Mouse (Mus musculus): Measurements from ENCODE around the gene Dkk3.

Gene Dkk3

DNA sequence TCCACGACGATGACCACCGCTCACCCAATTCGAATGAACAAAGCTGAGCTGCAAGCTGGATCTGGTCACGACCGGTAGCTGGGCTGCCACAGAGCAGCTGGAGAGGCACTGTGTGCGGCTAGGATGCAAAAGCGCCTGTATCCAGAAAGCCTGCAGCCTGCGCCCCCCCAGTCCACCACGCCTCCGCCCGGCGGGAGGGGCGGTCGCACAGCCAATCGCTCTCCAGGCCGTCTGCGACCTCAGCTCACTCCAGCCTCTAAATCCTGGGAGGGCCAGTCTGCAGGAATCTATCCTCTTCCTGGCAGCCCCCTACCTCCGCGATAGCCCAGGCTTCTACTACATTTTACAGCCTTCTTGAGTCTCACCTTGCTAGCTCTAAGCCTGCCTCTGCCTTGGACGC lies at the start of gene Dkk3:
Gene Dkk3 (minus strand): TSS at position 116 of the 400 bp plus-strand sequence.
- peak; percentile 70 for DNase-seq (ENCODE audit: low read depth, low spot score)

DNA sequence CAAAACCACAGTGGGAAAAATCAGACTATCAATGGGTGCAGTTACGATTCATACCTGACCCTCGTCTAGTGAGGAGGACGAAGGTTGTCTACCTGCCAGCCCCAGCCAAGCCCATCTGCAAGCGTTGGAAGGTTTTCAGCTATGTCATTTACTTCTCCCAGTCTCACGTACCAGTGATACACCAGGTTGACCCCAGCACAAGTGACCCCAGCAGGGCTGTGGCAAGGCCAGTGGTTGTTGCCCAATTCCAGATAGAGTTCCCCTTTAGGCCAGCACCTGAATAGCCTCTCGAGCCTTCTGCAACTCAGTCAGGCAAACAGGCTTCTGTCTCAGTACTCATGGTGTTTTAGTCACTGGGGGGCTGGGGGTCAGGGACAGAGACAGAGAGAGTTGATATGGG lies 48.9 kb upstream of the Dkk3 start:
- DNase-seq (ENCODE audit: low read depth, low spot score), result no peak

DNA sequence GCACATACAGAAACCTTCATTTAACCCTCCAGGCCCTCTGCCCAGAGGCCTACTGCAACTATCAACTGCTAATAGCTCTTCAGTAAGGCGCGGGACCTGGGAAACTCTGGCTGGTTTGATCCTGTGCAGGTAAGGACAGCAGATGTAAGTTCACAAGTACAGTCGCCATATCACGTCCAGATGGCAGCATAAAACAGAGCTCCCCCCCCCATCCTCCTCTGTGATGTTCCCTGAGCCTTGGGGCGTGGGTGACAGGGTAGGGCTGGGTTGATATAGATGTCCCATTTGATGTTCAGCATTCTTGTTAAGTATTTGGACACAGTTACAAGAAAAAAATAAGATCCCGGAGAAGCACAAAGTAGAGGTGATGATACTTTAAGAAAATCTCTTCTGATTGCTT lies 46.7 kb upstream of the Dkk3 start:
- DNase-seq (ENCODE audit: low read depth, low spot score), result no peak

DNA sequence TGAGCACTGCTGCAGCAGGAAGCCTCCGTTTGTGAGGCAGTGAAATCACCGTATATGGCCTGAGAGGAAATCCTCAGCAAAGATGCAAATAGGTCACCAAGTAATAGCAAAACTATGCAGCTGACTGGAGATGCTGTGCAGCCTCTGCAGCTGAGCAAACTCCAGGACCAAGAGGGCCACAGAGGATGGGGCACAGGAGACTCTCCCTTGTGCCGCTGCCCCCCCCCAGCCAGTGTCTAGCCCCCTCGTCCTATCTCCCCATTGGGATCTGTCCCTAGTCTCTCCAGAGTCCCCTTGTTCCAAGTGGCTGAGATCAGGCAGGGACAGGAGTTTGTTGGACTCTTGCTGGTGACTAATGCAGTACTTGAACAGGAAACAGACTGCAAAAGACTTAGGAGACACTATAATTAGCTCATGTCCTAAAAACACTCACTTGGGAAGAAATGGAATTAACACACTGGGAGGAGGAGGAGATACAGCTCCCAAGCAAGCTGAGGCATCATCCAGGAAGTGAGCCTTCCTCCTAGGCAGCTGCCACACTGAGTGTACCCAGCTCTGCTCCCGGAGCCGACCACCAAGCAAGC lies 45.6 kb upstream of the Dkk3 start:
- no peak for DNase-seq (ENCODE audit: low read depth, low spot score)

DNA sequence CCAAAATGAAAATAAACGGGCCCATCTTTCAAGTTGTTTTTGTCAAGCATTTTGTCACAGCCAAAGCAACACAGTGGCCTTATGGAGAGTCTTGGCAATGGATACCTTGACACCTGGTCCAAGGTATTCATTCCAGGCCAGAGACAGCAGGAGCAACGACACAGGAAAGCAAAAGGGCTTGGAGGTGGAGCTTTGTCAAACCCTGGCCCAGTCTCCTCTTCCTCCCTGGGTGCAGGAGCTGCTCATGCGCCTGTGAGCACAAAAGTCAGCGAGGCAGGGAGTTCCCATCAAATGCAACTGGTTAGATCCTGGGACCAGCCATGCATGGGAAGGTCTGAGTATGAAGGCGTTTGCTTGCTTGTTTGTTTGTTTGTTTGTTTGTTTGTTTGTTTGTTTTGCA lies 45.1 kb upstream of the Dkk3 start:
- no peak for DNase-seq (ENCODE audit: low read depth, low spot score)

DNA sequence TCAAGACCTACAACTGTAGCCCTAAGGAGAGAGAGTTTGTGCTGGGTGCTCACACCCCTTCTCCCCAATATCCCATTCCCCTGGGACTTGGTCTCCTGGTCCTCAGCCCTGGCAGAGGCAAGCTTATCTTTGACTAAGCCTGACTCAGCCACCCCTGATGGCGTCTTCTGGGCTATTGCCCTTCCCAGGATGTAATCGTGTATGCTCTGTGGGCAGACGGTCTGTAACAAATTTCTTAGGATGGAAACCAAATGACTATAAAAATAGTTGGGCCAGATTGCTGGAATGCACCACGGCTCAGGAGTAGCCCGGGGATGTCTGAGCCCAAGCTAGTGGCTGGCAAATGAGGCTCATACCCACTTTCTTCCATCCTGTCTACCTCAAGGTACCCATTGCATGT lies 44.0 kb upstream of the Dkk3 start:
- DNase-seq (ENCODE audit: low read depth, low spot score), result no peak

DNA sequence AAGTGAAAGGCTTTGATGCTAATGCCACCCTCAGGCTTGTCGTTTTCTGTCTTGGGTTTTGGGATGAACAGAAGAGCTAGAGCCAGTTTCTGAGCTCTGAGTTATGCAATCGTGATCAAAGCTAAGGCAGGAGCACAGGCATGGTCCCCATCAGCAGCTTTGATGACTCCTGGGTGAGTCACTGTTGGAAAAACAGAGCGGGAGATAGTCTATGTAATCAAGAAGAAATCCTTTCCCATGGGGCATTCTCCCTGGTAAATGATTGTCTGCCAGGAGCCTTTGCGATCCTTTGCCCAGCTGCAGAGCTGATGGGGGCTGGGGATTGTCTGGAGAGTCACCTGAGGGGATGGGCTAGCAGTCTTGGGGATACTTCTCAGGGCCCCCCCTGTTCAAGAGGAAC lies 43.3 kb upstream of the Dkk3 start:
- no peak for DNase-seq (ENCODE audit: low read depth, low spot score)

DNA sequence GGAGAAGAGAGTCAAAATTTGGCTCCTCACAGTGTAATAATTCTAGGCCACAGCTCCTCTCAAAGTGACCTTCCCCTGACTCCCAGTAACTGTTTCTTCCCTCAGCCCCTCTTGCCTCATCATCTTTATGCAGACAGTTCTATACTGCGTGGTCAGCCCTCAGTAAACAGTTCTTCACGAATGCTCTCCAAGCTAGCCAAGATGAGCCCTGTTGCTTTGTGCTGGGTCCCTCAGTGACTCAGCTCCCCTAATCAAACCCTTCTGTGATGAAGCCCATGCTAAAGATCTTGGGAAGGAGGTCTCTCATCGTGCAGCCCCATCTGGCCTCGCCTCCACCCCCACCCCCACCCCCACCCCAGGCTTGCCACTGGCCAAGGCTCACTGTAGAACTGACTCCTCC lies 41.9 kb upstream of the Dkk3 start:
- DNase-seq (ENCODE audit: low read depth, low spot score), result no peak

DNA sequence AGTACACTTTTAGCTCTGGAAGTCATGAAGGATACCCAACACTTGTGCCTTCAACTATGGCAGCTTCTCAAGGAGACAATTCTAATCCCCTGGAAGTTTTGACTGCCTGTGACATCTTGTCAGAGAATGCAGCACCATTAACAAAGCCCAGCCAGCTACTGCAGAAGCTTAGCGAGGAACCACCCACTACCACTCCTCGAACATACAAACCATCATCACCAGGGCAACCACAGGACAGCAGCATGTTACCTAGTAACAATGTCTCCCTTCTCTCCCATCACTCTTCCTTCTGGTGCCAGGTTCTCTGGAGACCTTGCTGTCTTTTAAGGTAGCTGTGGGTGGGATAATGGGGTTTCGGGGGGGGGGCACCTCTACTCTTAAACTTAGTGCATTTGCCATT lies 40.5 kb upstream of the Dkk3 start:
- no peak for DNase-seq (ENCODE audit: low read depth, low spot score)

DNA sequence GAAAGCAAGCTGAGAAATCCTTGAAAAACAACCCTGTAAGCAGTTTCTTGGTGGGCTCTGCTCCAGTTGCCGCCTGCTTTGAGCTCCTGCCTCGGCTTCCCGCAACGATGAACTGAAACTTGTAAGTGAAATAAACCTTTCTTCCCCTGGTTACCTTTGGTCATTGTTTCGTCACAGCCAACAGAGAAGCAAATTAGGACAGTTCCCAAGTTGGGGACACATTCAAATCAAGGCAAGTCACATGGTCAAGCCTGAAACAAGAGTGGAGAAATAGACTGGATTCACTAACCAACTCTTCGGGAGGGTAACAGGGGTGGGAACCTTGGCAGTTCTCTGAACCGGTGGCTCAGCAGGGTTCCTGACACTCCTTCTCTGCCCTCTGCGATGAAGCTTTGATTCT lies 38.6 kb upstream of the Dkk3 start:
- no peak for DNase-seq (ENCODE audit: low read depth, low spot score)

DNA sequence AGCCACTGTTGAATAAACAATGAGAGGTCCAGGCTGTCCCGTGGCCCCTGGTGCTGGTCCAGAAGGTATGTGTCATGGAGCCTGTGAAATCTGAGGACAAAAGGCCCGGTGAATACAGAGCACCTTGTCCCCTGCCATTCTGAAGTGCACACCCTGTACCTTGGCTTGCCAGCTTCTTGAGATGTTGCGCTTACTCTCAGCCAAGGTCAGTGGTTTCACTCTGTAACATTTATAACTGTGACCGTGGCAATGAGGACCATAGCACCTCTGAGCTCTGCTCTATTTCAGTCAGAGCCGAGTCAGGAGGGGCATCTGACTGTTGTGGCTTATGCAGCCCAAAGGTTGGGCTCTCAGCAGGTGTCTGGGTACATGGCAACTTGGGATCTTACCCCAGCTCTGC lies 35.4 kb upstream of the Dkk3 start:
- DNase-seq (ENCODE audit: low read depth, low spot score), result no peak

DNA sequence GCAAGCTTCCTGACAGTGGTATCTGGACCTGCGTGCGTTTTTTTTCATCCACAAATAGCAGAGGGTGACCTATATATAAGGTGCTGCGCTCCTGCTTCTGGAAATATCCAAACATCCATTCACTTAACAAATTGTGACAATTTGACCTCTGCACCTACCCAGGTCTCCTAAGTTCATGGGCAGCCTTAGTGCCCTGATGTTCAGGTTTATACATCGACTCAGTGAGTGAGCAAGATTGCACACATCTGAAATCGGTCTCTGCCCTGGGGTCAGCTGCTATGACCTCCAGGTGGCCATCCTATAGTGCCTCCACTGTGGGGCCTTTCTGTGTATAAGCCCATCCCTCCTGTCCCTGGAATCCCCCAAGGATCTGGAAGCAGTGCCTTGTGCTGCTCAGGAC lies 33.9 kb upstream of the Dkk3 start:
- no peak for DNase-seq (ENCODE audit: low read depth, low spot score)

DNA sequence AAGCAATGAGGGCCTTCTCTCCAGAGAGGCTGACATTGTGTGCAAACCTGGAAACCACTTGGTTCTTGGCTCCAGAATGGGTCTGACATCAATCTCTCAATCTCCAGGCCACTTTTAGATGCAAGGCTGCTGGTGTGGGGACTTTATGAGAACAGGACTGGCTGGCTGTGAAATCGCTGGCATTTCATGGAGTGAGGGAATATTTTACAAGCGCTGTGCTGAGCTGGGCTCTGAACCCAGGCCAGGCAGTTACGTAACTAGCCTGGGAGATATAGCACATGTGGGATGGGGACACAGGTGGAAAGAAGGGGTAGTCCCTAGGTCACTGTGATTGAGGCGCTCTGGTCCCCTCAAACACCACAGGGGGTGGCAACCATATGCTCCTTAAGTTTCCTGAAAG lies 33.4 kb upstream of the Dkk3 start:
- DNase-seq (ENCODE audit: low read depth, low spot score), result no peak

DNA sequence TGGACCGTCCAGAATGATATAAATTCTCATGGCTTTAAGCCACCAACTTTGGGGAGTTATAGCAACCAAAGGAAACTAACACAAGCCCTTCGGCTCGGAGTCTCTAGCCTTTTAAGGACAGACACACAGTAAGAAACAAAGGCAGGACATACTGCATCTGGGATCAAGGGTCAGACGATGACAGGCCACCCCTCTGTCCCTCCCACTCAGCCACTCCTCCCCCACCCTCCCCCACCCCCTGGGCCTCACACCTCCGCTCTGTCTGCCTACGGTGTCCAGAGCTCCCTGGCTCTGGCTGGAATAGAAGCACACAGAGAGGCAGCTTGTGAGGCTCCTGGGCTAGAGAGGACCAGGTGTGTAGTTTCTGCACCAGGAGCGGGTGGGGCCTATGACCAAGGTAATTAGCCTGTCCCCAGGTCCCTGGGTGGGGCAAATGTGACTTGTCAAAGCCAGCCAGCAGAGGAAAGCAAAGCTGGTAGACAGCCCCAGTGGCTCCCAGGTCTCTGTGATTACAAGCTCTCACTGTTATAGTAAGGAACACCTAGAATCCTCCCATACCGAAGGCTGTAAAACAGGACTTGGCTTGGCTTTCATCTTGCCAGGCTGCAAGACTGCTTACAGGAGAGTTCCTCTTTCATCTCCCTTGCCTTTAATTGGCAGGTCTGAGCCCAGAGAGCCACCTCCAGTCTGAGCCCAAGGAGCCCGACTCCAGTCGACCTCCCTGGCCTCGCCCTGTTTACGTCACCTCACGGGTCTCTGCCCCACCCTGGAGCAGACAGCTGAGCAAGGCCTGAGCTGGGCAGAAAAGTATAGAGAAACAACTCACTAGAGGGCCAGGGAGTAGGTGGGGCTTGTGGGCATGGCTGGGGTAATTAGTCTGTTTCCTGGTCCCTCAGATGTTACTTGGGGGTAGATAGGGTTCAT lies 28.9 kb upstream of the Dkk3 start:
- no peak for DNase-seq (ENCODE audit: low read depth, low spot score)

DNA sequence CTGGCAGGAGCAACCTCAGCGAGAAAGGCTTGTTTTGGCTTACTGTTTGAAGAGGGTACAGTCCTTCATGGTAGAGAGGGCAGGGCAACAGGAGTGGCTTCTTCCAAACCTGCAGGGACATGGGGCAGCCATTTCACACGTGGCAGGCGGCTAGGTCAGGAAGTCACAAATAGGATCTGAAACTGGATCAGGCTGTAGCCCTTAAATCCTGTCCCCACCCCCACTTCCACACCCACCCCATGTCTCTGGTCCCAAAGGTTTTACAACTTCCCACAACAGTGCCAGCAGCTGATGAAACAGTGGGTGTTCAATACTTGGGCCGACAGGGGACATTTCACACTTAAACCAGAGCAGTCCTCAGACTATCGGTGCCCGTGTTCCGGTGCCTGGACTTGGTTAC lies 28.0 kb upstream of the Dkk3 start:
- DNase-seq (ENCODE audit: low read depth, low spot score), result no peak

DNA sequence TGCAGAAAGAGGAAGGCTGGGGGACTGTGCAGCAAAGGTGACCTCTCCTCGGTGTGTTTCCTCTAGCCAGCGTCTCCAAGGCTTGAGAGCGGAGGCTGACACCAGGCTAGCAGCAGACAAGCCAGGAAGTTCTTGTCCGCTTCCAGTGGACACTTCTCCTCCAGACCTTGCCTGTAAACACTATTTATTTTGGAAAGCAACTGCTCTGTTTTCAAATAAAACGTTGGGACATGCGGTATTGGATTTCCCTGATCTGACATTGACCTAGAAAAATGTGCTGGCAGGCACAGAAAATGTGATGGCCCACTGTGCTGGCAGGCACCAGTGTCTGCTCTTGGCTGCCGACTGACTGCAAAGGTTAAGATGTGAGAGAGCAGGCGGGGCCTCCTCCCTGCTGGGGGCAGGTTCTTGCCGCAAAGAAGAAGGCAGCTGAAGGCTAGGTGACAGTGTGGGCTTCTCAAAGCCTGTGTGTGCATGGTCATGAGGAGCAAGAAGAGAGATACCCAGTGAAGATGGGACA lies 26.4 kb upstream of the Dkk3 start:
- no peak for DNase-seq (ENCODE audit: low read depth, low spot score)

DNA sequence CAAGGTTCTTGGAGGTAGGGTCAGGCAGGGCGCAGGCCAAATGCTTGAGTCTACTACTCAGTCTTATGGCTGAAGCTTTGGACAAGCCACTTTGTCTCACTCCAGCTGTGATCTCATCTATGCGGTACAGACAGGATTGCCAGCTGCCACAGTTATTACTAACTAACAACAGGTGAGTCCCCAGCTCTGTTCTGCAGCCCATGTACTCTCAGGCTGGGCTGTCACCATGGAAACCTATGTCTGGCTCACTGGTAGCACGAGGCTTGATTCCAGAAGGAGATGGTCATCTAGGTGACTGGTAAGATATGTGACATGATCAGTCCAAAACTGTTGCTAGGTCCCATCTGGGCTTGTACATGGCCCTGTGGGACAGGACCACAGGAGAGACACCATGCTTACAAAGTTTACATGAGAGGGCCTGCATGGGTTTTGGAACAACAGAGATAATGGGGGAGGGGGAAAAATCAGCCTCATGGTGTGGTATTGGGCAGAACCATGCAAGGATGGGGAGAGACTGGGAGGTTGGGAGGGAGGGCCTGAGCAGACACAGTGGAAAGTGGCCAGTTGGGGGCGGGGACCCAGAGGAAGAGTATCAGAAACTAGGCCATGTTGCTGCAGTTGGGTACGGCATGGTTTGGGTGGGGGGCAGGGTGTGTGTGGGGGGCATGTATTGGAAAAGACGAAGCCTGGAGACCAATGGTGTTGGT lies 25.8 kb upstream of the Dkk3 start:
- no peak for DNase-seq (ENCODE audit: low read depth, low spot score)

DNA sequence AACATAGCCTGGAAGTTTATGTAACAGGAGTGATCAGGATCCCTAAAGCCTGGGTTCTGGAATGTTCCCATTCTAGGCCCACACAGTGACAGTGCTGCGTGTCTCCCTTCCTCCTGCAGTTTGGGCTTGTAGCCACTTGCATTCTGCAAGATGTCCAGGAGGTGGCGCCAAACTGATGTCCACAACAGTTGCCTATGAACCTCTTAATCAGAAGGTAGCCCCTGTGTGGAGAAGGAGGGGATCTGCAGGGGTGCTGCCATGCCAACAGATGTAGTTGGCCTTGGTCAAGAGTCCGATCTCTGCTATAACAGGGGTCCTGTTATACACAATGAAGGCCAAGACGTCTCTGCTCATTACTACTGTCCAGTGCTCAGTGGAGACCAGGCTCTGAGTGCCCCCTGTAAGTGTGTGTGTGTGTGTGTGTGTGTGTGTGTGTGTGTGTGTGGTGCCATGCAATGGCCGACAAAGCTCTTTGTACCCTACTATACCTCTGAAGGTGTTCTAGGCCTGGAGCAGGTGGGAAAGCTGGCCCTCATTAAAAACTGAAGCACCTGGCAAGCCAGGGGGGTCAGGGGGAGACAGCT lies 24.5 kb upstream of the Dkk3 start:
- DNase-seq (ENCODE audit: low read depth, low spot score), result peak; percentile 91

DNA sequence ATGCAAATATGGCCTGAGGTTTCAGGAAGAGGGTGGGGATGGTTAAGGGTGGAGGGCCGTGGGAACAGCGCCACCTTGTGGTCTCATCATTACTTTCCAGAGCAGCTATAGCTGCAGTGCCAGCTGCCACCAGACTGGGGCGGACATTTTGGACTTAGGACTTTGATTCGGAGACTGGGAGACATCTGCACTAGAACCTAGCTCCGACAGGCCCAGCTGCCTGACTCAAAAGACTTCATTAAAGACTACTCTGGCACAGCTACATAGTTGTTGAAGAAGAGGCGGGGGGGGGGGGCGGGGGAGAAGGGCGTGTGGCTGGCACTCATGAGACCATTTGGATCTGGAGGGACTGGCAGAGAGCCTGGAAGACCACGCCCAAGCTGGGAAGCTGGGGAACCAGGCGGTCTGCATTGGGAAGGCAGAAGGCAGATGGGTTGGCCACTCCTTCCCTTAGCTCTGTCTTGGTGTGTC lies 21.4 kb upstream of the Dkk3 start:
- DNase-seq (ENCODE audit: low read depth, low spot score), result peak; percentile 93

DNA sequence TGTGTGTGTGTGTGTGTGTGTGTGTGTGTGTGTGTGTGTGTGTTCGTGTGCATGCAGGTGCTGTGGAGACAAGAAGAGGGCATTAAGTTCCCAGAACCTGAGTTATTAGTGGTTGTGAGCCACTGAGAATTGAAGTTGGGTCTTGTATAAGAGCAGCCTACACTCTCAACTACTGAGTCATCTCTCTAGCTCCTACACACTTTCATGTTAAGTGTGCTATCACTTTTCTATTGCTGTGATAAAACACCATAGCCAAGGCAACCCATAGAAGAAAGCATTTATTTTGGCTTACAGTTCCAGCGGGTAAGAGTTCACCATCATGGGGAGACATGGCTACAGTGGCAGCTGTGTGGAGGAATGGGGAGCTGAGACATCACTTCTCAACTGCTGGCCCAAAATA lies 17.8 kb upstream of the Dkk3 start:
- no peak for DNase-seq (ENCODE audit: low read depth, low spot score)

DNA sequence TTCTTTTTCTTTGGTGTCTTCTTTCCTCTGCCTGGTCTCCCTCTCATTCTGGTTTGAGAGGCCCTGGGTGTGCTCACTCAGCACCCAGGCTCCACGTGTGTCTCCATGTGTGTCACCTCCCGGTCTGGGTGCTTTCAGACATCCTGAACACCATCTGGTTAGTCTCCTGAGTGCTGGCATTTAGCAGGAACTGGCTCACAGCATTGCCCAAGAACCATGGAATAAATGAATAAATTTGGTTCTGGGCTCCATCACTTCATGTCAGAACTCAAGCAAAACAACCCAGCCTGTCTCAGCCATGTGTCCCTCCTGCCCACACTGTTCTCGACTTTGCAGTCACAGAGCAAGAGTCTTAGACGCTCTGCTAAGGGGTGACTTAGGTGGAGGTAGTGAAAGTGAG lies 13.8 kb upstream of the Dkk3 start:
- no peak for DNase-seq (ENCODE audit: low read depth, low spot score)
